Mouse (Mus musculus) heart, embryonic 15.5 days (tissue): ENCODE data around the gene Mrpl45. TPM values are rescaled to one million over a fixed set of nuclear protein-coding genes. Genes with fewer than 3 reads are reported as not detected.
A peak's percentile ranks its signal among the peaks of the same experiment; 100 is the strongest.

Experiments used
- ATAC-seq: fragments of 200-750 bp; cut with Nextera tagmentation; replicated peaks from 2 replicates; pipeline ENCODE4 v1.8.0; 2017; ENCODE audit warnings: low read depth, moderate TSS enrichment; ENCODE audit not compliant: insufficient number of reproducible peaks, insufficient read depth, low FRiP score
- H3K27ac ChIP-seq: fragments of 300-500 bp; sonication (generic); 2 replicates; pipeline ENCODE4 v1.5.1; 2015; ENCODE audit warnings: mild to moderate bottlenecking, inconsistent platforms
- H3K27me3 ChIP-seq: fragments of 300-500 bp; sonication (generic); 2 replicates; pipeline ENCODE4 v1.6.1; 2015; ENCODE audit warnings: inconsistent platforms
- H3K36me3 ChIP-seq: fragments of 300-500 bp; sonication (generic); 2 replicates; pipeline ENCODE4 v1.6.1; 2015; ENCODE audit warnings: mild to moderate bottlenecking, inconsistent platforms
- H3K4me1 ChIP-seq: fragments of 300-500 bp; sonication (generic); replicated peaks from 2 replicates; pipeline ENCODE4 v1.6.1; 2015; ENCODE audit warnings: inconsistent platforms
- H3K4me2 ChIP-seq: fragments of 300-500 bp; sonication (generic); 2 replicates; pipeline ENCODE4 v1.6.1; 2015; ENCODE audit warnings: inconsistent platforms, mild to moderate bottlenecking, moderate library complexity
- H3K4me3 ChIP-seq: fragments of 300-500 bp; sonication (generic); 2 replicates; pipeline ENCODE4 v1.5.1; 2015; ENCODE audit warnings: mild to moderate bottlenecking, inconsistent platforms
- H3K9ac ChIP-seq: fragments of 300-500 bp; sonication (generic); 2 replicates; pipeline ENCODE4 v1.6.1; 2015; ENCODE audit warnings: mild to moderate bottlenecking, inconsistent platforms
- H3K9me3 ChIP-seq: fragments of 300-500 bp; sonication (generic); replicated peaks from 2 replicates; pipeline ENCODE4 v1.6.1; 2016; ENCODE audit warnings: inconsistent platforms
- WGBS: fragments of 180-500 bp; shearing (Covaris S2); methylation state at CpG from one replicate; pipeline ENCODE4 v1.1.7; 2015; ENCODE audit warnings: mixed read lengths; 5-methylcytosine and 5-hydroxymethylcytosine counted together
- polyA plus RNA-seq: library from polyadenylated mRNA; unstranded; fragments of >200 nt; fragmentation: Nextera tagmentation; extraction: Ambion mirVana; gene quantifications from 2 replicates; pipeline ENCODE4 v1.2.1, GENCODE M21; 2015

Gene Mrpl45
- polyA plus RNA-seq, 1 experiment from 2014 or later, result 54.4 TPM

DNA sequence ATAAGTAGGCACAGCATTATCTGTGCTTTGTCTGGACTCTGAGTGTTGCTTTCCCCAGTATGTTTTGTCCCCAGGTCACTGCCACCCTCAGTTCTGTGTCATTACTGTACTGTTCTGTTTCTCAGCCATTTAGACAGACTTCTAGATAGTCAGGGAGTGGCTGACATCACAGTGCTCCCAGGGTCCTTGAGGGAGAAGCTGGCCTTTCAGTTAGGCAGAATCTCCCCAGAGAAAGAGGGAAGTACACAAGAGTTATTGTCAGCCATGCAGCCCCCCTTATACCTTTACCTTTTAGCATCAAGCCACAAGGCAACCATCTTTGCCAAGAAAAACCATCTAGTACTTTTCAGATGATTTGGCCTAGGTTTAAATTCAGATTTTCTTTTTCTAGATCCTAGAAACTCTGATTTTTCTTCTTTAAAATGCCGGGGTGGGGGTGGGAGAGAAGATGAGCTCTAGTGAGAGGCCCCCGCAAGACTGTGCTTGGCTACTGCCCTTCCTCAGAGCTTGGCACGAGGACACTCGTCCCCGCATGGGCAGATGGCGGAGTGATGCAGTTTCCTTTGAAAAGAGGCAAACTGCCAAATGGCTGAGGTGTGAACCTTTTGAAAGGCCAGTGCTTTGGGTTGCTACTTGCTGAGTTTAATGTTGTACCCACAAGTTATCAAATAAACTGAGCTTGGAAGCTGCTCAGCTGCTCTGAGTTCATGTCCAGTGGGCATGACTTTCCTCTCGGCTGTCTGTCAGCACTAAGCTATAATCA is 55.0 kb downstream of the Mrpl45 start:
- H3K4me1 ChIP-seq, result peaks cover 37% of the 10 kb centered on the region
- WGBS, result 47% methylated on average over 7 of the region's 7 CpGs
- H3K9me3 ChIP-seq, result no peaks in the 10 kb centered on the region
- H3K4me2 ChIP-seq, result no peak overlapping the region
- H3K27me3 ChIP-seq, result no peaks in the 10 kb centered on the region
- H3K4me3 ChIP-seq, result no peak overlapping the region
- H3K9ac ChIP-seq, result no peak overlapping the region
- H3K36me3 ChIP-seq, result peaks cover 6% of the 10 kb centered on the region; the same call in 1 of the 2 replicates
- H3K27ac ChIP-seq, result no peak overlapping the region
- ATAC-seq, result no peak

DNA sequence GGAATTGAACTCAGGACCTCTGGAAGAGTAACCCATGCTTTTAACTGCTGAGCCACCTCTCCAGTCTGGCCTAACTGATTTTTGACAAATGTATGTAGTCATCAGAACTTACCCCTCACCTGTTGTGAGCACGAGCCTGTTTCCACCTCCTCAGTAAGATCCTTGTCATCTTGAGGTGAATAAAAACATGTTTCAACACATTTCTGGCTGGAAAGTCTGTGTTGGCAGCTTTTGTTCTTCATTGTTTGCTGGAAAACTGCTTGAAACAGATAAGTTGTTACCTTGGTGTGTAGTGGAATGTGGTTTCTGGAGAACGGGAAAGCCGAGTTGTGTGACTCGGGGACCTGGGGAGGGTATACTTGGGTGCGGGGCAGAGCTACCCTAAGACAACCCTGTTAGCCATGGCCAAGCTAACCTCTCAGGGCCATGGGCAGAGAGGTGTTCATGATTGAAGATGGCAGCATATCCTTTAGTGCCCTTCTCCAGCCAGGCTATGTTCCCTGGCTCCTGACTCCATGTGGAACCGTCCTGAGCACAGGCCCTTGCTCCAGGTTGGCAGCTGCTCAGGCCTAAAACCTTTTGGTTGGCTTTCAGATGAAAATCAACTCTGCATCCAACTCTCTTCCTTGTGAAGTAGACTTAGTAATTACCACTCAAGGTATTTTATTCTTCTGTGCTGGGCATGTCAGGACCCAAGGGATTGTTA is 56.8 kb downstream of the Mrpl45 start:
- H3K9ac ChIP-seq, result no peak overlapping the region
- no peak overlapping the region for H3K4me2 ChIP-seq
- no peak overlapping the region for H3K27ac ChIP-seq
- WGBS, result 63% methylated on average over 6 of the region's 6 CpGs
- ATAC-seq, result no peak
- H3K36me3 ChIP-seq, result peaks cover 7% of the 10 kb centered on the region; the same call in 1 of the 2 replicates
- no peaks in the 10 kb centered on the region for H3K27me3 ChIP-seq
- peaks cover 27% of the 10 kb centered on the region for H3K4me1 ChIP-seq
- no peaks in the 10 kb centered on the region for H3K9me3 ChIP-seq
- H3K4me3 ChIP-seq, result no peak overlapping the region

DNA sequence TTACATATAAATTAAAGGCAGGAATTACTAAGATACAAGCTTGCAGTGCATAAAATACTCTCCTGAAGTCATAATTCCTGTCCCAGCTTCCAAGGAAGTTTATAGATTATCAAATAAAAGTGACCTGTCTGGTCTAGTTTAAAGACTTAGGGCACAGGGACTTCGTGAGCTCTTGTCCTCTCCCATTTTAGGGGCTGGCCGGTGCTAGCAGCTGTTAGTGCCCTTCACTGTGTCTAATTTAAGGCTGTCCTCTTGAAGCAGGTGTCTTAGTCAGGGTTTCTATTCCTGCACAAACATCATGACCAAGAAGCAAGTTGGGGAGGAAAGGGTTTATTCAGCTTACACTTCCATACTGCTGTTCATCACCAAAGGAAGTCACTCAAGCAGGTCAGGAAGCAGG is 57.9 kb downstream of the Mrpl45 start:
- H3K27me3 ChIP-seq, result no peaks in the 10 kb centered on the region
- no peak for ATAC-seq
- WGBS, result 61% methylated on average over 2 of the region's 2 CpGs
- no peak overlapping the region for H3K9ac ChIP-seq
- peaks cover 22% of the 10 kb centered on the region for H3K4me1 ChIP-seq
- peaks cover 18% of the 10 kb centered on the region for H3K36me3 ChIP-seq
- H3K9me3 ChIP-seq, result no peaks in the 10 kb centered on the region
- no peak overlapping the region for H3K4me3 ChIP-seq
- H3K27ac ChIP-seq, result 0 out of 2 replicates have a peak overlapping the region, but pooled peaks have one; percentile 3
- H3K4me2 ChIP-seq, result no peak overlapping the region

Other genes with a start within 250 kb of the Mrpl45 start
- gene Tbx21, start 200.4 kb upstream of the Mrpl45 start, polyA plus RNA-seq, result 0.05 and 0.36 TPM in 2 replicates
- 4.7 and 6.5 TPM in 2 replicates for gene Tbkbp1, start 164.2 kb upstream of the Mrpl45 start, polyA plus RNA-seq
- 29.5 and 31.4 TPM in 2 replicates for gene Kpnb1, start 127.8 kb upstream of the Mrpl45 start, polyA plus RNA-seq
- gene Npepps, start 35.1 kb upstream of the Mrpl45 start, polyA plus RNA-seq, result 90.4 and 90.7 TPM in 2 replicates
- gene Gpr179, start 36.4 kb downstream of the Mrpl45 start, polyA plus RNA-seq, result 0.05 and 0.10 TPM in 2 replicates
- gene Socs7, start 46.8 kb downstream of the Mrpl45 start, polyA plus RNA-seq, result 3.0 and 3.5 TPM in 2 replicates
- 6.0 and 7.8 TPM in 2 replicates for gene Arhgap23, start 99.8 kb downstream of the Mrpl45 start, polyA plus RNA-seq
- 0.78 and 1.0 TPM in 2 replicates for gene 4933428G20Rik, start 184.6 kb downstream of the Mrpl45 start, polyA plus RNA-seq